Mouse (Mus musculus) olfactory bulb, adult 2 months (tissue): ENCODE measurements at regions not wholly inside any gene's neighbourhood (a gene's known extent, or its start where the extent isn't known, plus 50 kb on each side); places are given as distances from the start of the nearest gene placed in this dataset.

Source experiments
- CTCF ChIP-seq: fragments of 200-500 bp; IDR thresholded peaks from 2 replicates; pipeline ENCODE4 v1.5.1; 2012; ENCODE audit warnings: low read depth, mild to moderate bottlenecking, low read length, moderate library complexity; ENCODE audit not compliant: insufficient read depth
- POLR2A ChIP-seq: fragments of 200-500 bp; IDR thresholded peaks from 2 replicates; pipeline ENCODE4 v1.6.1; 2012; ENCODE audit warnings: mild to moderate bottlenecking, low read depth, low read length, moderate library complexity; ENCODE audit not compliant: insufficient read depth

- TF ChIP-seq CTCF (no peak), POLR2A (no peak)
These were observed 64.1 kb upstream of the Tas2r134 start for GRCm38 (mm10) chr2:51563240-51563639.
